Mouse (Mus musculus) embryonic facial prominence, embryonic 13.5 days (tissue): ENCODE data around the gene Zbtb42. TPM values are rescaled to one million over a fixed set of nuclear protein-coding genes. Genes with fewer than 3 reads are reported as not detected.

Source experiments
- ATAC-seq: fragments of 200-750 bp; cut with Nextera tagmentation; 2 replicates; pipeline ENCODE4 v1.8.0; 2017; ENCODE audit warnings: low read depth; ENCODE audit not compliant: insufficient number of reproducible peaks, insufficient read depth, low FRiP score, low TSS enrichment
- H3K27ac ChIP-seq: fragments of 300-500 bp; sonication (generic); 2 replicates; pipeline ENCODE4 v1.5.1; 2015; ENCODE audit warnings: moderate library complexity, mild to moderate bottlenecking, inconsistent platforms
- H3K27me3 ChIP-seq: fragments of 300-500 bp; sonication (generic); 2 replicates; pipeline ENCODE4 v1.6.1; 2015; ENCODE audit warnings: mild to moderate bottlenecking, inconsistent platforms
- H3K36me3 ChIP-seq: fragments of 300-500 bp; sonication (generic); 2 replicates; pipeline ENCODE4 v1.6.1; 2015; ENCODE audit warnings: mild to moderate bottlenecking, inconsistent platforms
- H3K4me1 ChIP-seq: fragments of 300-500 bp; sonication (generic); 2 replicates; pipeline ENCODE4 v1.6.1; 2015; ENCODE audit warnings: inconsistent platforms
- H3K4me2 ChIP-seq: fragments of 300-500 bp; sonication (generic); 2 replicates; pipeline ENCODE4 v1.6.1; 2015; ENCODE audit warnings: moderate library complexity, mild to moderate bottlenecking, inconsistent platforms
- H3K4me3 ChIP-seq: fragments of 300-500 bp; sonication (generic); 2 replicates; pipeline ENCODE4 v1.5.1; 2015; ENCODE audit warnings: mild to moderate bottlenecking, inconsistent platforms
- H3K9ac ChIP-seq: fragments of 300-500 bp; sonication (generic); 2 replicates; pipeline ENCODE4 v1.6.1; 2015; ENCODE audit warnings: mild to moderate bottlenecking, inconsistent platforms
- H3K9me3 ChIP-seq: fragments of 300-500 bp; sonication (generic); 2 replicates; pipeline ENCODE4 v1.6.1; 2016; ENCODE audit warnings: inconsistent platforms
- WGBS: fragments of 180-500 bp; shearing (Covaris S2); methylation state at CpG from one replicate; pipeline ENCODE4 v1.1.7; 2015; ENCODE audit warnings: mixed read lengths; 5-methylcytosine and 5-hydroxymethylcytosine counted together
- polyA plus RNA-seq: library from polyadenylated mRNA; unstranded; fragments of >200 nt; fragmentation: Nextera tagmentation; extraction: Ambion mirVana; gene quantifications from 2 replicates; pipeline ENCODE4 v1.2.1, GENCODE M21; 2015

The Zbtb42 gene
- polyA plus RNA-seq, 1 experiment from 2014 or later, result 2.3 TPM

- ATAC-seq, result no peak
- Histone ChIP-seq H3K27ac (peak overlapping the region; percentile 82), H3K9ac (peak overlapping the region; percentile 92), H3K4me2 (peak overlapping the region; percentile 91), H3K27me3 (peaks cover 4% of the 10 kb centered on the region), H3K4me1 (peaks cover 14% of the 10 kb centered on the region), H3K9me3 (no peaks in the 10 kb centered on the region), H3K36me3 (no peaks in the 10 kb centered on the region), H3K4me3 (peak overlapping the region; percentile 64)
- 77% methylated on average over 10 of the region's 10 CpGs for WGBS
Observed at GRCm38 (mm10) chr12:112694127-112694475, 15.5 kb downstream of the Zbtb42 start.

GRCm38 (mm10) chr12:112696806-112697425 lies 18.3 kb downstream of the Zbtb42 start:
- H3K36me3 ChIP-seq, result no peaks in the 10 kb centered on the region
- H3K27me3 ChIP-seq, result peaks cover 19% of the 10 kb centered on the region
- no peak for ATAC-seq

GRCm38 (mm10) chr12:112700522-112700921 lies 21.9 kb downstream of the Zbtb42 start:
- H3K9ac ChIP-seq, result peak overlapping the region; percentile 54
- peaks cover 19% of the 10 kb centered on the region for H3K27me3 ChIP-seq
- WGBS, result 6% methylated on average over 15 of the region's 15 CpGs
- H3K36me3 ChIP-seq, result no peaks in the 10 kb centered on the region
- ATAC-seq, result peak; percentile 74
- peak overlapping the region; percentile 48 for H3K4me2 ChIP-seq
- H3K4me3 ChIP-seq, result no peak overlapping the region
- H3K9me3 ChIP-seq, result no peaks in the 10 kb centered on the region
- H3K27ac ChIP-seq, result peak overlapping the region; percentile 64
- peaks cover 20% of the 10 kb centered on the region for H3K4me1 ChIP-seq

More at GRCm38 (mm10) chr12:112696806-112697425, 18.3 kb downstream of the Zbtb42 start:
- Histone ChIP-seq H3K9me3 (no peaks in the 10 kb centered on the region), H3K4me3 (no peak overlapping the region), H3K4me2 (no peak overlapping the region), H3K27ac (no peak overlapping the region), H3K4me1 (peaks cover 31% of the 10 kb centered on the region), H3K9ac (no peak overlapping the region)
- 89% methylated on average over 3 of the region's 3 CpGs for WGBS

GRCm38 (mm10) chr12:112702374-112703320 lies 24.0 kb downstream of the Zbtb42 start:
- Histone ChIP-seq H3K9me3 (no peaks in the 10 kb centered on the region), H3K4me2 (no peak overlapping the region), H3K9ac (no peak overlapping the region), H3K4me1 (peaks cover 25% of the 10 kb centered on the region), H3K27me3 (peaks cover 33% of the 10 kb centered on the region), H3K36me3 (no peaks in the 10 kb centered on the region), H3K4me3 (no peak overlapping the region), H3K27ac (no peak overlapping the region)
- ATAC-seq, result no peak
- 47% methylated on average over 6 of the region's 6 CpGs for WGBS

GRCm38 (mm10) chr12:112706704-112707572 lies 28.3 kb downstream of the Zbtb42 start:
- peak overlapping the region; percentile 55 for H3K4me2 ChIP-seq

GRCm38 (mm10) chr12:112707573-112707869 lies 28.9 kb downstream of the Zbtb42 start:
- 24% methylated on average over 8 of the region's 8 CpGs for WGBS
- peaks cover 28% of the 10 kb centered on the region for H3K27me3 ChIP-seq
- peak overlapping the region; percentile 32; the same call in 1 of the 2 replicates for H3K9ac ChIP-seq
- H3K9me3 ChIP-seq, result no peaks in the 10 kb centered on the region
- no peak overlapping the region for H3K4me3 ChIP-seq
- peaks cover 5% of the 10 kb centered on the region; the same call in 1 of the 2 replicates for H3K4me1 ChIP-seq
- no peak for ATAC-seq
- H3K36me3 ChIP-seq, result no peaks in the 10 kb centered on the region
- H3K27ac ChIP-seq, result no peak overlapping the region
- H3K4me2 ChIP-seq, result peak overlapping the region; percentile 55; the same call in 1 of the 2 replicates

More at GRCm38 (mm10) chr12:112706704-112707572, 28.3 kb downstream of the Zbtb42 start:
- peak; percentile 82 for ATAC-seq
- H3K4me1 ChIP-seq, result peaks cover 9% of the 10 kb centered on the region; the same call in 1 of the 2 replicates
- H3K27ac ChIP-seq, result no peak overlapping the region
- WGBS, result 11% methylated on average over 32 of the region's 32 CpGs
- no peaks in the 10 kb centered on the region for H3K9me3 ChIP-seq
- no peaks in the 10 kb centered on the region for H3K36me3 ChIP-seq
- peak overlapping the region; percentile 26 for H3K4me3 ChIP-seq
- peaks cover 28% of the 10 kb centered on the region for H3K27me3 ChIP-seq
- H3K9ac ChIP-seq, result peak overlapping the region; percentile 46

- H3K4me3 ChIP-seq, result no peak overlapping the region
- no peak overlapping the region for H3K9ac ChIP-seq
- H3K36me3 ChIP-seq, result no peaks in the 10 kb centered on the region
- H3K4me1 ChIP-seq, result peaks cover 5% of the 10 kb centered on the region; the same call in 1 of the 2 replicates
- 62% methylated on average over 3 of the region's 3 CpGs for WGBS
- ATAC-seq, result no peak
- peak overlapping the region; percentile 77 for H3K27ac ChIP-seq
- no peaks in the 10 kb centered on the region for H3K9me3 ChIP-seq
- no peak overlapping the region for H3K4me2 ChIP-seq
- peaks cover 3% of the 10 kb centered on the region for H3K27me3 ChIP-seq
Observed at GRCm38 (mm10) chr12:112713984-112714383, 35.4 kb downstream of the Zbtb42 start.

GRCm38 (mm10) chr12:112717140-112717539 lies 38.5 kb downstream of the Zbtb42 start:
- no peak overlapping the region for H3K4me3 ChIP-seq
- no peaks in the 10 kb centered on the region for H3K9me3 ChIP-seq
- H3K9ac ChIP-seq, result no peak overlapping the region
- no peak overlapping the region for H3K27ac ChIP-seq
- no peak overlapping the region for H3K4me2 ChIP-seq
- no peaks in the 10 kb centered on the region for H3K36me3 ChIP-seq
- peaks cover 22% of the 10 kb centered on the region for H3K4me1 ChIP-seq
- peaks cover 19% of the 10 kb centered on the region for H3K27me3 ChIP-seq
- no peak for ATAC-seq
- 28% methylated on average over 7 of the region's 7 CpGs for WGBS

- Histone ChIP-seq H3K4me1 (peaks cover 33% of the 10 kb centered on the region), H3K9ac (no peak overlapping the region), H3K4me2 (no peak overlapping the region), H3K27ac (no peak overlapping the region), H3K9me3 (no peaks in the 10 kb centered on the region), H3K27me3 (peaks cover 19% of the 10 kb centered on the region), H3K36me3 (no peaks in the 10 kb centered on the region), H3K4me3 (no peak overlapping the region)
- 76% methylated on average over 5 of the region's 5 CpGs for WGBS
- ATAC-seq, result no peak
Observed at GRCm38 (mm10) chr12:112718995-112719394, 40.4 kb downstream of the Zbtb42 start.

- Histone ChIP-seq H3K4me1 (peaks cover 37% of the 10 kb centered on the region), H3K36me3 (peaks cover 6% of the 10 kb centered on the region; the same call in 1 of the 2 replicates), H3K27me3 (peaks cover 19% of the 10 kb centered on the region), H3K27ac (peak within 1 kb of the TSS; percentile 87), H3K9ac (peak within 1 kb of the TSS; percentile 89), H3K4me3 (peak within 1 kb of the TSS; percentile 92), H3K9me3 (no peaks in the 10 kb centered on the region), H3K4me2 (peak within 1 kb of the TSS; percentile 89)
- 71% methylated on average over 6 of the region's 6 CpGs for whole genome bisulfite sequencing
- no peak for ATAC-seq
Observed at GRCm38 (mm10) chr12:112720216-112720615, 41.6 kb downstream of the Zbtb42 start, which contains the start of gene Cep170b. Gene Cep170b, plus strand, starts transcription at chr12:112720455.

GRCm38 (mm10) chr12:112720890-112721423 lies 42.3 kb downstream of the Zbtb42 start:
- H3K9ac ChIP-seq, result peak overlapping the region; percentile 89

More at GRCm38 (mm10) chr12:112720890-112721423, 42.3 kb downstream of the Zbtb42 start:
- Histone ChIP-seq H3K9me3 (no peaks in the 10 kb centered on the region), H3K4me3 (peak overlapping the region; percentile 92), H3K27me3 (peaks cover 19% of the 10 kb centered on the region), H3K27ac (peak overlapping the region; percentile 87), H3K4me2 (peak overlapping the region; percentile 89), H3K36me3 (peaks cover 6% of the 10 kb centered on the region; the same call in 1 of the 2 replicates), H3K4me1 (peaks cover 37% of the 10 kb centered on the region)
- 25% methylated on average over 12 of the region's 12 CpGs for WGBS
- no peak for ATAC-seq
